Mouse (Mus musculus) thymus, adult 2 months (tissue): ENCODE results near the gene Axin1. TPM values are rescaled to one million over a fixed set of nuclear protein-coding genes. Genes with fewer than 3 reads are reported as not detected.
A peak's percentile ranks its signal among the peaks of the same experiment; 100 is the strongest.

Experiments used
- DNase-seq: peaks from one replicate; pipeline ENCODE4 v3.0.0; 2021
- H3K27ac ChIP-seq: fragments of 200-500 bp; 2 replicates; pipeline ENCODE4 v1.5.1; 2012; ENCODE audit warnings: low read length, control low read depth; ENCODE audit not compliant: control insufficient read depth, insufficient read depth
- H3K27me3 ChIP-seq: fragments of 200-500 bp; 2 replicates; pipeline ENCODE4 v1.6.1; 2012; ENCODE audit warnings: mild to moderate bottlenecking, low read length, moderate library complexity, mixed read lengths; ENCODE audit not compliant: control insufficient read depth, insufficient read depth
- H3K36me3 ChIP-seq: fragments of 200-500 bp; 2 replicates; pipeline ENCODE4 v1.6.1; 2012; ENCODE audit warnings: mild to moderate bottlenecking, low read length, moderate library complexity; ENCODE audit not compliant: control insufficient read depth, insufficient read depth
- H3K4me1 ChIP-seq: fragments of 200-500 bp; replicated peaks from 2 replicates; pipeline ENCODE4 v1.6.1; 2012; ENCODE audit warnings: low read length; ENCODE audit not compliant: control insufficient read depth, insufficient read depth
- H3K4me3 ChIP-seq: fragments of 200-500 bp; 2 replicates; pipeline ENCODE4 v1.5.1; 2012; ENCODE audit warnings: mild to moderate bottlenecking, low read length, control low read depth, moderate library complexity; ENCODE audit not compliant: control insufficient read depth, insufficient read depth
- CTCF ChIP-seq: fragments of 200-500 bp; IDR thresholded peaks from 2 replicates; pipeline ENCODE4 v1.5.1; 2012; ENCODE audit warnings: mild to moderate bottlenecking, control low read depth, low read length, moderate library complexity, borderline replicate concordance; ENCODE audit not compliant: control insufficient read depth, poor library complexity, insufficient read depth; ENCODE audit errors: extremely low read depth
- POLR2A ChIP-seq: fragments of 200-500 bp; IDR thresholded peaks from 2 replicates; pipeline ENCODE4 v1.6.1; 2012; ENCODE audit warnings: mild to moderate bottlenecking, low read length, control low read depth, moderate library complexity; ENCODE audit not compliant: control insufficient read depth, poor library complexity, insufficient read depth; ENCODE audit errors: extremely low read depth
- WGBS: fragments of 180-500 bp; shearing (Covaris S2); methylation state at CpG from one replicate; pipeline ENCODE4 v1.1.7; 2018; 5-methylcytosine and 5-hydroxymethylcytosine counted together
- polyA plus RNA-seq: library from polyadenylated mRNA; depleted of rRNA; stranded (reverse); fragments of >200 nt; gene quantifications from 2 replicates; pipeline ENCODE4 v1.2.3, GENCODE M21; 2012

The Axin1 gene
- polyA plus RNA-seq, 1 experiment: 38.0 TPM

DNA sequence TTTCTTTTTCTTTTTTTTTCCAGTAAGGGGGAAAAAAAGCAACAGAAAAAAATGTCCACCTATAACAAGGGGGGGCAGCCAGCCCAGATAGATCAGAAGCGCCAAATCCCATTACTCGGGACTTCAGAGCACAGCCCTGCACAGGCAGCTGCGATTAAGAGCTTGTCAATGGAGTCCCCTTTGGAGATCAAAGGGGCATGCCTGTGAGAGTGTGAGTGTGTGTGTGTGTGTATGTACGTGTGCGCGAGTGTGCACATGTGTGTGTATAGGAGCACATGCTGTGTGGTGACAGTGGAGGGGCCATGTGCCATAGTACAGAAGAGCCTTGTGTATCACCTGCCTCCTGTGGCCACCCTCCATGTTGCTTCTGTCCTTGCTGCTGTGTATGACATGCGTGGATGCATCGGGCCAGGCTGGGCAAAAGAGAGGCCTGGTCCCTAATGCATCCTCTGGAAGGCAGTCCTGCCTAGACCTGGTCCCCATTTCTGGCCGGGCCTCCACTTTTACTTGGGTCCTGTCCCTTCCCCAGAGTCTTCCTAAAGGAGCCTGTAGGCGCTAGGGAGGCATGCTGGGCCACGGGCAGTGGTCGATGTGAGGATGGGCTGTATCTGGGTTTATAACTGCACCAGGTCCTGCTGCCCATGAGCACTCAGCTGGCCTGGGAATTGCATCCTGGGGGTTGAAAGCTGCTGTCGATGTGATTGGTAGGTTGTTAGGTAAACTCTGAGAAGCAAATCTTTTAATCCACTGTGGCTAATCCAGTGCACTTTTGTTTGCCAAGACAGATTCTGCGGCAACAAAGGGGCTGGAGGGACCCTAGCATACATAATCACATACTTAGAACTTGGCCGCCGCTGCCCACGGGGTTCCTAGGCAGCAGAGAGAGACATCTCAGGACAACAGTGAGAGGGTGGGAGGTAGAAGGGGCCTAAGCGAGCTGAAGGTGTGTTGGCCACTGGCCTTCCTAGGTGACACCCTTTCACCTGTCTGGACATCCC, 6.3 kb upstream of the Axin1 start:
- Histone ChIP-seq H3K27ac (no peak overlapping the region), H3K36me3 (no peaks in the 10 kb centered on the region; the same call in 1 of the 2 replicates), H3K4me1 (no peaks in the 10 kb centered on the region), H3K4me3 (no peak overlapping the region), H3K27me3 (no peaks in the 10 kb centered on the region)
- TF ChIP-seq POLR2A: no peak
- TF ChIP-seq CTCF: no peak
- 96% methylated on average over 18 of the region's 18 CpGs for WGBS
- DNase-seq: no peak

DNA sequence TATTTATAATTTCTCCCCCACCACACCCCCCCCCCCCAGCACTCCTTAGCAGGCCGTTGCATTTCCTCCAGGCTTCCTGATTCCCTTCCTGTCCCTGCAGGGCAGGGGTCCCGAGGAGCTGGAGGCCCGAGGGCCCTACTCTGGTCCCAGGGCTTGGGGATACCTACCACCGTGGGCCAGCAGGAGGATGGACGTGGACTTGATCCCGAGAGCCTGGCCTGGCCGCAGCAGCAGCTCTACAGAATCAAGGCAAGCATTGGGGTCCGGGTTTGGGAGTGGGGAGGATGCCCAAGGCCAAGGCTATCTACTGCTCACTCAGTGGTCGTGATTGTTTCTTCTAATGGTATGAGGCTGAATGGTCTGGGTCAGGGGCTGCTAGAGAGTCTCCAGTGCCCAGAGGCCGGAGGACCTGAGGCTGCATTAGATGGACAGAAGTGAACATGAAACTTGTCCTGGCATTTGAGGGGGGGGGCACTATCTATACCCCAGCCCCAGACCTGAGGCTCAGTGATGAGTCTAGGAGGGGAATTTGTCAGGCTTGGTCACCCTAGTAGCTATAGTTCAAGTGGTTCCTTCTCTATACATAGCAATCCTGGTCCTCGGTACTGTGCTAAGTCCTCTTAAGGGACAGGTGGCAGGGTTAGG, 1.3 kb upstream of the Axin1 start:
- Histone ChIP-seq H3K36me3 (no peaks in the 10 kb centered on the region), H3K4me3 (no peak overlapping the region), H3K27ac (no peak overlapping the region), H3K4me1 (peaks cover 10% of the 10 kb centered on the region), H3K27me3 (no peaks in the 10 kb centered on the region)
- TF ChIP-seq CTCF: no peak
- no peak for TF ChIP-seq POLR2A
- WGBS: 90% methylated on average over 11 of the region's 11 CpGs
- DNase-seq: no peak

DNA sequence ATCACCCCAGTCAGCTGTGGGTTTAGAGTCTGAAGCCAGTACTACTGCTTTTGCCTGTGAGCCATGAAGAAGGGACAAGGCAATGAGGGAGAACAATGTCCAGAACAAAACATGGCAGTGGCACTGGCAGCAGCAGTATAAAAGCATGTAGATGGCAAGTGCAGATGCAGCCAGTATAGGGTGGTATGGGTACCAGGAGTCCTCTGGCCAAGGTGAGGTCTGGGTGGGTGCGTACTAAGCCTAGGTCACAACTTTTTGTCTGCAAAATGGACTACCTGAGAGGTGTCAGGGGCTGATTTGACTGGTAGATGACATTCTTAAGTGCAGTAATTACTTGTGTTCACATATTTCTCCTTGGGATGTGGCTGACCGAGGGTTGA, 747 bp upstream of the Axin1 start:
- TF ChIP-seq POLR2A (no peak), CTCF (no peak)
- Histone ChIP-seq H3K27ac (peak overlapping the region; percentile 30; the same call in 1 of the 2 replicates), H3K27me3 (no peaks in the 10 kb centered on the region), H3K36me3 (peaks cover 2% of the 10 kb centered on the region; the same call in 1 of the 2 replicates), H3K4me3 (no peak overlapping the region; the same call in 1 of the 2 replicates), H3K4me1 (peaks cover 10% of the 10 kb centered on the region)
- no peak for DNase-seq
- 74% methylated on average over 2 of the region's 2 CpGs for WGBS

DNA sequence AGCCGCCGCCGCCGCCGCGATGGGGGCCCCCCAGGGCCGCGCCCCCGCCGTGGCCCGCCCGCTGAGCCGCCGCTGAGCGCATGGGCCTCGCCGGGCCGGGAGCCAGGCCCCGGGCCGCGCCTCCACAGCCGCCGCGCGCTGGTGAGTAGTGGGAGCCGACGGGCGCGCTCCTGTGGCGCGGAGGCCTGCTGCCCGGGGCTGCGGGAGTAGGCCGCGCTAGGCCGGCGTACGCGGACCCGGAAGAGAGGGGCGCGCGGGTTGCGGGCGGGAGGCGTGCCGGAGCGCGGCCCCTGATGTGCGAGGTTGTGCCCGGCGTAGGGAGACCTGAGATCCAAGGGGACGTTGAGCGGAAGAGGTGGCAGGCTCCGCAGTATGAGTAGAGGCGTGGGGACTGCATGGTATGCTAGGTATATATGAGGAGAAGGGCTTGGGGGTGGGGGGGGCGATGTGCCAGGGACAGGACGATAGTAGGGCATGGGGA, 453 bp downstream of the Axin1 start:
- Histone ChIP-seq H3K36me3 (peaks cover 10% of the 10 kb centered on the region; the same call in 1 of the 2 replicates), H3K4me3 (peak overlapping the region; percentile 64), H3K27ac (no peak overlapping the region), H3K4me1 (peaks cover 10% of the 10 kb centered on the region), H3K27me3 (no peaks in the 10 kb centered on the region)
- peak; percentile 58 for DNase-seq
- 3% methylated on average over 58 of the region's 58 CpGs for WGBS
- TF ChIP-seq CTCF: 0 out of 2 replicates have a peak, but pooled peaks have one; percentile 41
- TF ChIP-seq POLR2A: no peak

GRCm38 (mm10) chr17:26142796-26143195, 4.3 kb downstream of the Axin1 start:
- Histone ChIP-seq H3K36me3 (peaks cover 27% of the 10 kb centered on the region), H3K27me3 (no peaks in the 10 kb centered on the region), H3K27ac (no peak overlapping the region), H3K4me1 (peaks cover 9% of the 10 kb centered on the region), H3K4me3 (no peak overlapping the region)
- 88% methylated on average over 4 of the region's 4 CpGs for WGBS
- no peak for DNase-seq
- TF ChIP-seq POLR2A (no peak), CTCF (no peak)

GRCm38 (mm10) chr17:26143386-26143785, 4.9 kb downstream of the Axin1 start:
- H3K36me3 ChIP-seq: peaks cover 27% of the 10 kb centered on the region
- H3K4me3 ChIP-seq: no peak overlapping the region
- TF ChIP-seq CTCF: no peak
- TF ChIP-seq POLR2A: no peak
- H3K4me1 ChIP-seq: peaks cover 5% of the 10 kb centered on the region
- DNase-seq: no peak
- H3K27ac ChIP-seq: no peak overlapping the region
- H3K27me3 ChIP-seq: no peaks in the 10 kb centered on the region
- WGBS: 98% methylated on average over 5 of the region's 5 CpGs
